Mouse (Mus musculus): Measurements from ENCODE around the gene Ppp1r26. TPM values are rescaled to one million over a fixed set of nuclear protein-coding genes. Genes with fewer than 3 reads are reported as not detected.

The Ppp1r26 gene
- total RNA-seq, 2 experiments from 2014 or later, result 16.8 to 17.7 TPM

GRCm38 (mm10) chr2:28495801-28496595, 49.4 kb downstream of the Ppp1r26 start:
- DNase-seq (ENCODE audit: low spot score in 2 of 2), result no peak

GRCm38 (mm10) chr2:28496671-28497070, 50.1 kb downstream of the Ppp1r26 start, which contains the start of gene Gbgt1:
TSS of gene Gbgt1 (plus strand) at chr2:28496891.
- DNase-seq (ENCODE audit: low spot score in 2 of 2), result no peak

GRCm38 (mm10) chr2:28497561-28497960, 51.0 kb downstream of the Ppp1r26 start:
- no peak for DNase-seq (ENCODE audit: low spot score in 2 of 2)

- no peak for DNase-seq (ENCODE audit: low spot score in 2 of 2)
These were observed 51.8 kb downstream of the Ppp1r26 start for GRCm38 (mm10) chr2:28498431-28498830.

GRCm38 (mm10) chr2:28502987-28503386, 56.4 kb downstream of the Ppp1r26 start:
- DNase-seq (ENCODE audit: low spot score in 2 of 2), result no peak

- DNase-seq (ENCODE audit: low spot score in 2 of 2), result no peak
These were observed 58.1 kb downstream of the Ppp1r26 start for GRCm38 (mm10) chr2:28504676-28505075.

Other genes starting within 250 kb of the Ppp1r26 start
- gene 1700007K13Rik, start 19.5 kb downstream of the Ppp1r26 start, total RNA-seq (2021), result 1 to 10 TPM; 2.7 to 4.5 TPM
- gene Mrps2, start 21.3 kb downstream of the Ppp1r26 start, total RNA-seq (2021), result 10 to 100 TPM; 36.5 to 42.1 TPM
- 1 to 10 TPM; 1.5 to 2.2 TPM for gene Gbgt1, start 50.1 kb downstream of the Ppp1r26 start, total RNA-seq (2021)
- gene Gm10134, start 59.3 kb downstream of the Ppp1r26 start, total RNA-seq (2021), result 1 to 10 TPM; 1.0 to 1.8 TPM
- 100 to 1,000 TPM; 127 to 132 TPM for gene Ralgds, start 66.3 kb downstream of the Ppp1r26 start, total RNA-seq (2021)
- gene Cel, start 116.6 kb downstream of the Ppp1r26 start, total RNA-seq (2021), result not detected
- 10 to 100 TPM; 19.6 to 20.5 TPM for gene Gtf3c5, start 137.0 kb downstream of the Ppp1r26 start, total RNA-seq (2021)
- gene Gfi1b, start 175.2 kb downstream of the Ppp1r26 start, total RNA-seq (2021), result not detected
- gene Tsc1, start 194.4 kb downstream of the Ppp1r26 start, total RNA-seq (2021), result 10 to 100 TPM; 44.7 to 46.0 TPM

Data from layer of hippocampus, adult 18-20 months (tissue).